Mouse (Mus musculus): ENCODE results near the gene Eml6. TPM values are rescaled to one million over a fixed set of nuclear protein-coding genes. Genes with fewer than 3 reads are reported as not detected.
"Not testable (repeated sequence)": the region's sequence is repeated elsewhere in the genome, so short reads cannot be mapped to it uniquely, and the experiment has no call there.

Eml6 gene
- total RNA-seq (2021): 10 to 100 TPM; 21.6 to 25.0 TPM

GRCm38 (mm10) chr11:30025835-30026472 lies at the start of gene Eml6:
Gene Eml6, minus strand, starts transcription at chr11:30026033.
- DNase-seq: peak; percentile 96
- intact Hi-C loops (cut with DNase I): no loop called here

- DNase-seq: no peak
- intact Hi-C loops (cut with DNase I): no loop called here
Measured at GRCm38 (mm10) chr11:30057299-30057698, 31.5 kb upstream of the Eml6 start.

GRCm38 (mm10) chr11:30025144-30025543 lies 689 bp downstream of the Eml6 start:
- intact Hi-C loops (cut with DNase I): no loop called here
- no peak for DNase-seq

GRCm38 (mm10) chr11:30024261-30025071 lies 1.4 kb downstream of the Eml6 start:
- DNase-seq: peak; percentile 55
- intact Hi-C loops (cut with DNase I): no loop called here

- DNase-seq: no peak
- intact Hi-C loops (cut with DNase I): no loop called here
Measured at GRCm38 (mm10) chr11:29986257-29986656, 39.6 kb downstream of the Eml6 start.

GRCm38 (mm10) chr11:29968874-29969273 lies 57.0 kb downstream of the Eml6 start:
- intact Hi-C loops (cut with DNase I): no loop called here
- DNase-seq: no peak

- no peak for DNase-seq
- intact Hi-C loops (cut with DNase I): no loop called here
Measured at GRCm38 (mm10) chr11:29959366-29959765, 66.5 kb downstream of the Eml6 start.

GRCm38 (mm10) chr11:29944661-29945060 lies 81.2 kb downstream of the Eml6 start:
- no peak for DNase-seq
- intact Hi-C loops (cut with DNase I): no loop called here

GRCm38 (mm10) chr11:29924332-29924731 lies 101.5 kb downstream of the Eml6 start:
- intact Hi-C loops (cut with DNase I): no loop called here
- no peak for DNase-seq

- no peak for DNase-seq
- intact Hi-C loops (cut with DNase I): no loop called here
Measured at GRCm38 (mm10) chr11:29923851-29924250, 102.0 kb downstream of the Eml6 start.

- intact Hi-C loops (cut with DNase I): no loop called here
- DNase-seq: no peak
Measured at GRCm38 (mm10) chr11:29913180-29913579, 112.7 kb downstream of the Eml6 start.

GRCm38 (mm10) chr11:29909330-29909729 lies 116.5 kb downstream of the Eml6 start:
- intact Hi-C loops (cut with DNase I): no loop called here
- no peak for DNase-seq

GRCm38 (mm10) chr11:29885160-29885559 lies 140.7 kb downstream of the Eml6 start:
- DNase-seq: peak; percentile 46
- intact Hi-C loops (cut with DNase I): loop anchor here (10.0 kb wide), 1 partner anchor 180 kb away; no protein-coding TSS in a partner anchor

GRCm38 (mm10) chr11:29884355-29884754 lies 141.5 kb downstream of the Eml6 start:
- intact Hi-C loops (cut with DNase I): loop anchor here (10.0 kb wide), 1 partner anchor 180 kb away; no protein-coding TSS in a partner anchor
- no peak for DNase-seq

- no peak for DNase-seq
Measured at GRCm38 (mm10) chr11:29883024-29883423, 142.8 kb downstream of the Eml6 start.

GRCm38 (mm10) chr11:29879641-29880040 lies 146.2 kb downstream of the Eml6 start:
- intact Hi-C loops (cut with DNase I): loop anchor here (10.0 kb wide), 2 partner anchors 155 to 175 kb away; no protein-coding TSS in a partner anchor
- no peak for DNase-seq

More at GRCm38 (mm10) chr11:29883024-29883423, 142.8 kb downstream of the Eml6 start:
- intact Hi-C loops (cut with DNase I): loop anchor here (10.0 kb wide), 1 partner anchor 178 kb away; no protein-coding TSS in a partner anchor

GRCm38 (mm10) chr11:29877981-29878380 lies 147.9 kb downstream of the Eml6 start:
- intact Hi-C loops (cut with DNase I): loop anchor here (10.0 kb wide), 1 partner anchor 153 kb away; no protein-coding TSS in a partner anchor

GRCm38 (mm10) chr11:29877280-29877679 lies 148.6 kb downstream of the Eml6 start:
- DNase-seq: no peak
- intact Hi-C loops (cut with DNase I): loop anchor here (10.0 kb wide), 1 partner anchor 152 kb away; no protein-coding TSS in a partner anchor

More at GRCm38 (mm10) chr11:29877981-29878380, 147.9 kb downstream of the Eml6 start:
- no peak for DNase-seq

- intact Hi-C loops (cut with DNase I): loop anchor here (10.0 kb wide), 1 partner anchor 150 kb away; no protein-coding TSS in a partner anchor
- not testable (repeated sequence) for DNase-seq
Measured at GRCm38 (mm10) chr11:29874781-29875180, 151.1 kb downstream of the Eml6 start.

GRCm38 (mm10) chr11:29870174-29870573 lies 155.7 kb downstream of the Eml6 start:
- intact Hi-C loops (cut with DNase I): loop anchor here (10.0 kb wide), 1 partner anchor 145 kb away; no protein-coding TSS in a partner anchor
- no peak for DNase-seq

- no peak for DNase-seq
- intact Hi-C loops (cut with DNase I): no loop called here
Measured at GRCm38 (mm10) chr11:29864269-29864668, 161.6 kb downstream of the Eml6 start.

Measured in left cerebral cortex, postnatal 4 days (tissue).